Mouse (Mus musculus): Measurements from ENCODE around the gene N4bp3. TPM values are rescaled to one million over a fixed set of nuclear protein-coding genes. Genes with fewer than 3 reads are reported as not detected.

N4bp3 gene
- polyA plus RNA-seq, 1 experiment from 2014 or later, result 9.5 TPM

DNA sequence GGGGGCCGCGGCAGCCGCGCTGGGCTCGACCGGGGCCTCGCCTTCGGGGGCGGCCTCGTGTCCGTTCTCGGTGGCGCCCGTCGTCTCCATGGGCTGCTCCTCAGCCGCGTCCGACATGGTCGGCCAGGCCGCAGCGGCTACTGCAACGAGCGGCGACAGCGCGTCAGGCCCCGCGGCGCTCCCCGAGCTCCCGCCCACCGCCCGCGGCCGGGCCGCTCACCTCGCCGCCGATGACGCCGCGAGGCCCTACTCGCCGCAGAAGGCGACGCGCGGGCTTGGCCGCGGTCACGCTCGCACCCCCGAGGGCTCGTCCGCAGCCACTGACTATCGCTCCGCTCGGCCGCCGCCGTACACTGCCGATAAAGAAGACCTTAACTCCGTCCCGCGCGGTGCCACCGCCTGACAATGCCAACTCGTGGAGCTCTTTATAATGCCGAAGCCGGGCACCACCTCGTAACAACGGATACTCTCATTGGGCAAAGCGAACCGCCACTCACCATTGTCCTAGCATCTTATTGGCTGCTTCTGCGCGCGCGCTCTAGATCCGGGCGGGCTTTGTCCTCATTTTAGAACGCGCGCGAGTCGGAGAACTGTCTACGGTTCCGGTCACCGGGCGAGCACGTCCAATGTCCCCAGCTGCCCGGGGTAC, 44.1 kb downstream of the N4bp3 start, which contains the start of gene Hnrnpab:
TSS of gene Hnrnpab (minus strand) at position 401 of the 649 bp plus-strand sequence.
- no peaks in the 10 kb centered on the region for H3K9me3 ChIP-seq
- no peaks in the 10 kb centered on the region for H3K27me3 ChIP-seq
- peak within 1 kb of the TSS; percentile 78 for H3K4me2 ChIP-seq
- peaks cover 36% of the 10 kb centered on the region for H3K36me3 ChIP-seq (replicated peaks)
- WGBS, result under 1% methylated on average over 91 of the region's 91 CpGs
- peak within 1 kb of the TSS; percentile 98 for H3K27ac ChIP-seq
- H3K4me1 ChIP-seq, result peaks cover 42% of the 10 kb centered on the region
- H3K4me3 ChIP-seq (replicated peaks), result peak within 1 kb of the TSS; percentile 99
- peak; percentile 96 for ATAC-seq (ENCODE audit: low FRiP score)
- H3K9ac ChIP-seq, result peak within 1 kb of the TSS; percentile 100

DNA sequence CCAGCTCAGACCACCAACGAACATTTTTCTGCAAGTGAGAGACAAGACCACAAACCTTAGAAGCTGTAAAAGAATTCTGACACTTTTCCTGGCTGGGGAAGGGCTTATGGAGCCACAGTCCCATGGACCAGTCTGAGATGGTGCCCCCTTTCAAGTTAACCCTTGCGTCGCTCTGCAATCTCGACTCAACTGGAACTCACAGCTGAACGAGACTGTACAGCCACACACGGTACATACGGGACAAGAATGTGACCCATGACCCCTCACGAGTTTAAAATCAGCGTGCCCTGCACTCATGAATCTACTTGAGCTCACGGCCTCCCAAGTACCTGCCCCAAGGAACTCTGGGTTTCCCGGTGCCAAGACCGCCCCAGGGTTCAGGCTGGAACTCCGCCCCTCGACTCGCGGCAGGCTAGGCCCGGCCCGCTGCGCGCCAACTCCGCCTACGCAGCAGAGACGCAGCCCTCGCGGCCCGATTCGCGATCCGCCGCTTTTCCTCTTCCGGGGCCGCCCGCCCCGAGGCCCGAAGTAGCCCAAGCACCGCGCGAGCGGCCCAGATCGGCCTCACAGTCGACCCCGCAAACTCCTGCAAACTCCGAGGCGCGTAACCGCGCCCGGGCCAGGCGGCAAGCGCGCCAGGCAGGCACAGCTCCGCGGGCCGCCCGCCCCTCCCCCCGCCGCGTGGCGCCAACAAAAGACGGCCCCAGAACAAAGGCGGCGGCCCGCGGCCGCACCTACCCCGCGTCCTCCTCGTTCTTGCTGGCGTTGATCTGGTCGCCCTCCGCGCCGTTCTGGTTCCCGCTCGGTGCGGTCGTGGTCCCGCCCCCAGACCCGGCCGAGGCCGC, 44.8 kb downstream of the N4bp3 start:
- H3K27ac ChIP-seq, result peak overlapping the region; percentile 98
- H3K4me1 ChIP-seq, result peaks cover 44% of the 10 kb centered on the region
- H3K36me3 ChIP-seq (replicated peaks), result peaks cover 44% of the 10 kb centered on the region
- ATAC-seq (ENCODE audit: low FRiP score), result peak; percentile 71
- WGBS, result under 1% methylated on average over 75 of the region's 81 CpGs
- no peaks in the 10 kb centered on the region for H3K27me3 ChIP-seq
- H3K9ac ChIP-seq, result peak overlapping the region; percentile 100
- H3K9me3 ChIP-seq, result no peaks in the 10 kb centered on the region
- H3K4me2 ChIP-seq, result peak overlapping the region; percentile 78
- peak overlapping the region; percentile 99 for H3K4me3 ChIP-seq (replicated peaks)

DNA sequence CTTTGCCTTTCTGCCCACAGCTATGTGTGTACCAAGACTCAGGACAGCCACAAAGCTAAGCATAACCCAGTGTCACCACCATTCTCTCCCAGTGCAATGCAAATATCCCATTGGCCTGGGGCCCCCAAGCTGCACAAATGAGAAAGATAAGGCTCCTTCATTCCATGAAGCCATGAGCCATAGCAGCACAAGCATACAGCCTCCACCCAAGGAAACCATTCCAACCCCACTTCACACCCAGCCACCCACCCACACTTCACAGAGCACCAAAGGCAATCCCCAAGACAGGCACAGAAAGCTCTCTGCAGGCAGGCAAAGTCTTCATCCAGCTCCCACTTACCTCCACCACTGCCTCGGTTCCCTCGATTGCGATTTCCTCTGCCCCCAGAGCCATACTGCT, 48.4 kb downstream of the N4bp3 start:
- Histone ChIP-seq H3K36me3 (replicated peaks) (peaks cover 80% of the 10 kb centered on the region), H3K27me3 (no peaks in the 10 kb centered on the region), H3K27ac (no peak overlapping the region), H3K4me3 (replicated peaks) (peak overlapping the region; percentile 2; the same call in 1 of the 2 replicates), H3K4me1 (peaks cover 44% of the 10 kb centered on the region), H3K4me2 (no peak overlapping the region), H3K9me3 (no peaks in the 10 kb centered on the region), H3K9ac (no peak overlapping the region)
- WGBS, result 93% methylated on average over 3 of the region's 3 CpGs
- no peak for ATAC-seq (ENCODE audit: low FRiP score)

DNA sequence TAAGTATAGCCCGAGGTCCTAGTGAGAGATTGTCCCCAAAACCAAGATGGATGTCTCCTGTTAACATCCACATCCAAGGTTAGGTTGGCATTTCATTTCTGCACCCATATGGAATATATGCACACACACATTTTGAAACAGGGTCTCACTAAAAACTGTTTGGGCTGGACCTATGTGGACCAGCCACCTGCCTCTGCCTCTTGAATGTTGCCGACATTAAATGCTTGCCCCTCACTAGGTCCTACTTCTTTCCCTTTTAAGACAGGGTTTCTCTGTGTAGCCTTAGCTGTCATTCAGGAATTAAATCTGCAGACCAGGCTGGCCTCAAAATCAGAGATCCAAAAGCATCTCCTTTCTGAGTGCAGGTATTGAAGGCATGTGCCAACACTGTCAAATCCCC, 53.1 kb downstream of the N4bp3 start:
- no peaks in the 10 kb centered on the region for H3K9me3 ChIP-seq
- H3K4me3 ChIP-seq (replicated peaks), result no peak overlapping the region
- no peak overlapping the region for H3K27ac ChIP-seq
- peaks cover 16% of the 10 kb centered on the region for H3K4me1 ChIP-seq
- no peak overlapping the region for H3K4me2 ChIP-seq
- H3K9ac ChIP-seq, result no peak overlapping the region
- peaks cover 99% of the 10 kb centered on the region for H3K36me3 ChIP-seq (replicated peaks)
- no peaks in the 10 kb centered on the region for H3K27me3 ChIP-seq
- WGBS, result 87% methylated on average over 2 of the region's 2 CpGs
- no peak for ATAC-seq (ENCODE audit: low FRiP score)

DNA sequence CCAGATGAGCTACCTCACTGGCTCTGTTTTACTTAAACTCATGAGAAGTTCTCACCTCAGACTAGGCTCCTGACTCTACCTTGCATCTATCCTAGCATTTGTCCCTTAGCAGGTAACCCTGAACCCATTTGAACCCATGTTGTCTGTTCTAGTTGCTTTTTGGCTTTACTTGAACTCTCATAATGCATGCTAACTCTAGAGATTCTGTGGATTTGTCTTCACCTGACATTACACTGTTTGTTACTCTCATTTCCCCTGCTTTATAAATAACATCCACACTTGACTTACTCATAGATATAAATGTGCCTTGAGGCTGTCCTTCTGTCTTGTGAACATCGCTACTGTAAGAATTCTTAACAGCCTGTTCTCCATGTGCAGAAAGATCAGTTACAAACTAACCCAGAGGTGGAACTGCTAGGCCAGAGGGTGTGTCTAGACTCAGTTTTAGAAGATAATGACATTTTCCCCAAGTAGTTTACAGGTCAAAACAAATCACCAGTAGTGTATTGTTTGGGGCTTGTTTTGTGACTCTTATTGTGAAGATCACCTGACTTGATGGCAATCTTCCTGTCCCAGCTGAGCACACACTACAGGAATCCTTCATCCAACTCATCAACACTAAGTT, 55.1 kb downstream of the N4bp3 start:
- Histone ChIP-seq H3K9ac (no peak overlapping the region), H3K4me3 (replicated peaks) (no peak overlapping the region), H3K36me3 (replicated peaks) (peaks cover 99% of the 10 kb centered on the region), H3K27me3 (no peaks in the 10 kb centered on the region), H3K27ac (no peak overlapping the region), H3K4me2 (no peak overlapping the region), H3K9me3 (no peaks in the 10 kb centered on the region), H3K4me1 (peaks cover 4% of the 10 kb centered on the region; the same call in 1 of the 2 replicates)
- ATAC-seq (ENCODE audit: low FRiP score), result no peak
- 94% methylated on average over 1 of the region's 1 CpGs for WGBS

GRCm38 (mm10) chr11:51594715-51595350, 55.8 kb downstream of the N4bp3 start:
- H3K4me3 ChIP-seq (replicated peaks), result no peak overlapping the region
- H3K36me3 ChIP-seq (replicated peaks), result peaks cover 99% of the 10 kb centered on the region
- no peak overlapping the region for H3K9ac ChIP-seq
- no peak overlapping the region for H3K4me2 ChIP-seq
- ATAC-seq (ENCODE audit: low FRiP score), result 0 out of 2 replicates have a peak, but pooled peaks have one; percentile 13
- peaks cover 4% of the 10 kb centered on the region; the same call in 1 of the 2 replicates for H3K4me1 ChIP-seq
- H3K27me3 ChIP-seq, result no peaks in the 10 kb centered on the region
- H3K9me3 ChIP-seq, result no peaks in the 10 kb centered on the region
- 69% methylated on average over 3 of the region's 3 CpGs for WGBS
- no peak overlapping the region for H3K27ac ChIP-seq

DNA sequence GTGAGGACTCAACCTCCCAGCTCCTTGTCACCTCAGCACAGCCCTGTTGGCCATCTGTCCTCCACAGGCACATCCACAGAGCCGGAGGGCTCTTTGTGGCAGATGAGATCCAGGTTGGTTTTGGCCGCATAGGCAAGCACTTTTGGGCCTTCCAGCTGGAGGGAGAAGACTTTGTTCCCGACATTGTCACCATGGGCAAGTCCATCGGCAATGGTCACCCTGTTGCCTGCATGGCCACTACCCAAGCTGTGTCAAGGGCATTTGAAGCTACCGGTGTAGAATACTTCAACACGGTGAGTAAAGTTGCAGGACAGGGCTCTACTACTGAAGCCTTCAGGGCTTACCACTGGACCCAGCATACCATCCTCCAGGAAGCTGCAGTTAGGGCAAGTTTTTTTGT, 56.8 kb downstream of the N4bp3 start:
- H3K36me3 ChIP-seq (replicated peaks), result peaks cover 99% of the 10 kb centered on the region
- H3K4me2 ChIP-seq, result no peak overlapping the region
- H3K27me3 ChIP-seq, result no peaks in the 10 kb centered on the region
- no peak overlapping the region for H3K4me3 ChIP-seq (replicated peaks)
- H3K9ac ChIP-seq, result no peak overlapping the region
- 0 out of 2 replicates have a peak, but pooled peaks have one; percentile 17 for ATAC-seq (ENCODE audit: low FRiP score)
- WGBS, result 91% methylated on average over 6 of the region's 6 CpGs
- no peak overlapping the region for H3K27ac ChIP-seq
- H3K9me3 ChIP-seq, result no peaks in the 10 kb centered on the region
- peaks cover 4% of the 10 kb centered on the region; the same call in 1 of the 2 replicates for H3K4me1 ChIP-seq

DNA sequence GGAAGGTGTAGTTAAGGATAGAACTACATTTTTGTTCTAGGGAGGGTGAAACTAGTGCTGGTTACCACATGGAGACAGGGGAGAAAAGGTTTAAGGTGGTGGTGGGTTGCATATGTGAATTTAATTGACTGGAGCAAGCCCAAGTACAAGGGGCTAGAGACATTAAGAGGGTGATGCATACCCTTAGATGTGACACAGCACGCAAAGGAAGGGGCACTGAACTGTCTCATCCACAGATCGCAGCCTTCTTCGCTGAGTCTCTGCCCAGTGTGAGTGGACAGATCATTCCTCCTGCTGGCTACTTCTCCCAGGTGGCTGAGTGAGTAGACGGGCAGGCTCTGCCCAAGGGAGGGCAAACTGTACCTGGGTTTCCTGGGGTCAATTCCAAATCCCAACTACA, 57.3 kb downstream of the N4bp3 start:
- Histone ChIP-seq H3K4me2 (no peak overlapping the region), H3K27me3 (no peaks in the 10 kb centered on the region), H3K27ac (no peak overlapping the region), H3K9ac (no peak overlapping the region), H3K4me3 (replicated peaks) (no peak overlapping the region), H3K4me1 (peaks cover 2% of the 10 kb centered on the region; the same call in 1 of the 2 replicates), H3K36me3 (replicated peaks) (peaks cover 99% of the 10 kb centered on the region), H3K9me3 (no peaks in the 10 kb centered on the region)
- 94% methylated on average over 4 of the region's 4 CpGs for WGBS
- 0 out of 2 replicates have a peak, but pooled peaks have one; percentile 9 for ATAC-seq (ENCODE audit: low FRiP score)

Other genes starting within 250 kb of the N4bp3 start
- gene Phykpl, start 66.1 kb downstream of the N4bp3 start, polyA plus RNA-seq (2016; fragmentation: Nextera tagmentation; extraction: Ambion mirVana), result 15.1 and 16.4 TPM in 2 replicates
- gene Hnrnpab, start 44.0 kb downstream of the N4bp3 start, polyA plus RNA-seq (2016; fragmentation: Nextera tagmentation; extraction: Ambion mirVana), result 853 and 874 TPM in 2 replicates
- 126 and 131 TPM in 2 replicates for gene Nhp2, start 31.1 kb downstream of the N4bp3 start, polyA plus RNA-seq (2016; fragmentation: Nextera tagmentation; extraction: Ambion mirVana)
- 43.4 and 44.7 TPM in 2 replicates for gene Rmnd5b, start 14.9 kb downstream of the N4bp3 start, polyA plus RNA-seq (2016; fragmentation: Nextera tagmentation; extraction: Ambion mirVana)
- 0.66 and 0.91 TPM in 2 replicates for gene D930048N14Rik, start 112 bp upstream of the N4bp3 start, polyA plus RNA-seq (2016; fragmentation: Nextera tagmentation; extraction: Ambion mirVana)
- gene 0610009B22Rik, start 38.0 kb upstream of the N4bp3 start, polyA plus RNA-seq (2016; fragmentation: Nextera tagmentation; extraction: Ambion mirVana), result 95.4 and 101 TPM in 2 replicates
- 14.7 and 14.8 TPM in 2 replicates for gene Sec24a, start 112.8 kb upstream of the N4bp3 start, polyA plus RNA-seq (2016; fragmentation: Nextera tagmentation; extraction: Ambion mirVana)
- gene Sar1b, start 112.8 kb upstream of the N4bp3 start, polyA plus RNA-seq (2016; fragmentation: Nextera tagmentation; extraction: Ambion mirVana), result 115 and 117 TPM in 2 replicates
- 0.49 and 0.65 TPM in 2 replicates for gene Jade2, start 206.8 kb upstream of the N4bp3 start, polyA plus RNA-seq (2016; fragmentation: Nextera tagmentation; extraction: Ambion mirVana)